Mouse (Mus musculus) 3134 (cell line): ENCODE measurements around the gene Ppia.
"Not testable (repeated sequence)": the region's sequence is repeated elsewhere in the genome, so short reads cannot be mapped to it uniquely, and the experiment has no call there.

ENCODE experiments used
- DNase-seq: peaks from one replicate; pipeline ENCODE4 v3.0.0-alpha.2; 2011; ENCODE audit warnings: low spot score; ENCODE audit not compliant: insufficient read length; ENCODE audit errors: extremely low read depth

Gene Ppia

DNA sequence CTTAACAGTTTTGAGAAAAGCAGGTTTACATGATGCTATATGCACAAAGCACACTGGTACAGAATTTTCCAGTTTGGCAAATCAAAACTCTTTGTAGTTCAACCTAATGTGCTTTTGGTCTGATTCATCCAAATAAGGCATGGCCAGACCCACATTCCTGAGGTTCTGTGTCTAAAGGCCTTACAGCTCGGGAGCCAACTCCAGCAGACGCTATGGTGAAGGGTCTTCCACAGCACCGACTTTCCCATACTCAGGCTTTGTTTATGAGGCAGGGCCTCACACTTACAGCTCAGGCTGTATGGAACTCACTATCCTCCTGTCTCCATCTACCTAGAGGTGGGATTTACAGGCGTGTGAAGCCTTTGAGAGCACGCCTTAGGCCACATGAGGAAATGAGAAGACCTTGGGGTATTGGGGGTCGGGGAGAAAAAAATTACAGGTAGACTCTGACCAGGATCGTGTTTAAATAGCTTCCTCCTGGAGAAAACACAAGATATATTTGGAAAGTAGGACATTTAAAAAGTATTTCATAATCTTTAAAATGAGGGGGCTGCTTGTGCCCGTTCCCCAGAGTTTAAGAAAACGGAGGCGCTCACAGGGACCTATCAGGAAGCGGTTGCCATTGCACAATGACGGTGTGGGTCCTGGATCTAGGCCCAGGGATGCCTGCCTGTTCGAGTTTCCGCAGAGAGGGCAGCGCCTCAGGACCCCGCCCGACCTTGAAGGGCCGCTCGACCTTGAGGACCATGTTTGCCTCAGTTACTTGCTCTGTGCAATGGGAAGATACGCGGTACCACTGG, at the start of gene Ppia:
Ppia (plus strand) TSS at position 693 of the 800 bp plus-strand sequence.
- DNase-seq = peak; percentile 69

DNA sequence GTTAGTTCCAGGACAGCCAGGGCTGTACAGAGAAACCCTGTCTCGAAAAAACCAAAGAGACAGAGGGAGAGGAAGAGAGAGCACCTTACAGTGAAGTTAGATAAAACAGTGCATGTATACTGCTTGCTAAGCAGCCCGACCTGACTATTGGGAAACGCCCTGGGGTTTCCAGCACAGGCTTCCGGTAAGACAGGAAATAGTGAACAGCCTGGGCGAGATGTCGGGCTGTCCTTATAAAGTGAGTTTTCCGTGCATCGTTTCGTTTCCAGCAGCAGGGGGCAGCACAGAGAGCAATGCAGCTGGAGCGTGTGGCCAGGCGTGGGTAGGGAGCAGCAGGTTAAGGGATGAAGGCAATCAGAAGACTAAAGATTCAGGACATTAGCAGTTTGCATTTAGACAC, 49.4 kb upstream of the Ppia start:
- peak; percentile 74 for DNase-seq

DNA sequence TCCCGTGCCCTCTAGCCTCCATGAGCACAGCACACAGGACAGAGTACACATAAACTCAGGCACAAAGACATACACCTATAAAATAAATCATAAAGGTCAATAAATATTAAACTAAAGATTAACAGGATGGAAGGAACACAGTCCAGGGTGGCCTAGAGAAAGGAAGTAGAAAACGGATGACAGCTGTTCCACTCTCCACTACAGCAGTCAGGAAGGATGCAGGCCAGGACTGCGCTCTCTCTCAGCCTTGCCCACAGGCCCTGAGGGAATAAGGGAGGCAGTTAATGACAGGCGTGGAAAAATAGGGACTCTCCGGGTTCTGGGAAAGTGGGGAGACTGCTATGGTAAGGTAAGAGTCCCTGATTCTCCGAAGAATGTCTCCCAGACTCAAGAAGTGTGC, 48.8 kb upstream of the Ppia start:
- DNase-seq = no peak

DNA sequence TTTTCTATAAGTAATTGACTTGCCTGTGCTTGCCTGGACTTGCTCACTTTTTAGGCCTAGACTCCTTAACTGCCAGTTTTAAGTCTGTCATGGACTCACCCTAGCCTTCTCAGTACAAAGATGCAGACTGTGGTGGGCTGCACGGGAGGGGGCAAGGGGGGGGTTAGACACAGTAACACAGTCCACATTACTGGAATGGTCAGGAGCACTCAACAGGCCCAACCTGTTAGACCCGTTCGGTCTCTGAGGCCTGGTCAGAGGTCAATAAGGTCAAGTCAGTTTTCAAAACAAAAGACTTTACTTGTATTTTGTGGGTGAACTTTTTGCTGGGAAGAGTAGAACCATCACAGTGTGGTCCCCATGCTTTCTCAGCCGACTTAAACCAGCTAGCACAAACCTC, 48.1 kb upstream of the Ppia start:
- DNase-seq = no peak

DNA sequence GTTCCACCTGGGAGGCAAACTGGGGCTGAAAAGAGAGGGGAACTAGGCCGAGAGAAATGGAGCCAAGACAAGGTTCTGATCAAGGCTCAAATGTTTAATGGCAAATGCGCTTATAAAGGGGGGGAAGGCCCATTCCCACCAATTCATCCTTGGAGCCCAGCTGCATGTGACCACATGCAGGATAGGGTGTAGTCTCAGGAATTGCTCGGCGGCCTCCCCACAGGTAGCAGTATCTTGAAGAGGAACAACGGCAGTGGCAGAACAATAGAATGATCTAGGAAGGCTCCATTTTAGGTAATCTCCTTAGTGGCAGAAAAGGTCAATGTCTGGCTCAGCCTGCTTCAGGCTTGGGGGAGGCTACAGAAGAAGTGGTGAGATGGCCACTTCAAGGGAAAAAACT, 47.3 kb upstream of the Ppia start:
- DNase-seq = not testable (repeated sequence)

DNA sequence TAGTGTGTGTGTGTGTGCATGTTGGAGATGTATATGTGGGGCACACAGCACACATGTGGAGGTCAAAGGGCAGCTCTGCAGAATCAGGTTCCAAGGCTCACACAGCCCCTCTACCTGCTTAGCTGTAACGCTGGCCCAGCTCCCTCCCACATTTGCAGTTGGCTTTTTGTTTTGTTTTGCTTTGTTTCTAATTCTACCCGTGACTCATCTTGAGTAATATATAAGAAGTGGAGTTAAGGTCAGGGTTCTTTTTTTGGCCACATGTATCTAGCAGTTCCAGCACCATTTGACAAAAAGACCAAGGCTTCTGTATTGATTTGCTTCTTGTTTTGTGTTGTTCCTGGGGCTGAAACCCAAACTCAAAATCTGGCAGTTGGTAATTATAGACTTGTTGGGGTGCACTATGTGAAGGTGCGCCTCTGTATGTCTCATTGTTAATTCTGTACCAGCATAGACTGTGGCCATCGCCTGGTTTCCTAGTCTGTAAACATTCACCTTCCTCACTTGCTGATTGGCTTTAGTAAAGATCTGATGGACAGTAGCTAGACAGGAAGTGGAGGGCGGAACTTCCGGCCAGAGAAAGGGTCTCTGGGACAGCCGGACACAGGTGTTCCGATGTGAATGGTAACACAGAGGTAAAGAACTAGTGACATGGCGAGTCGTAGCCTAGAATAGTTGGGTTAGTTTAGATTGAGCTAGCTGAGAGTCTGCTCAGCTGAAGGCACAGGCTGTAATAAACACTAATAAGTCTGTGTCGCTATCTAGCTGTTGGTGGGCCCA, 43.7 kb upstream of the Ppia start:
- DNase-seq = no peak

DNA sequence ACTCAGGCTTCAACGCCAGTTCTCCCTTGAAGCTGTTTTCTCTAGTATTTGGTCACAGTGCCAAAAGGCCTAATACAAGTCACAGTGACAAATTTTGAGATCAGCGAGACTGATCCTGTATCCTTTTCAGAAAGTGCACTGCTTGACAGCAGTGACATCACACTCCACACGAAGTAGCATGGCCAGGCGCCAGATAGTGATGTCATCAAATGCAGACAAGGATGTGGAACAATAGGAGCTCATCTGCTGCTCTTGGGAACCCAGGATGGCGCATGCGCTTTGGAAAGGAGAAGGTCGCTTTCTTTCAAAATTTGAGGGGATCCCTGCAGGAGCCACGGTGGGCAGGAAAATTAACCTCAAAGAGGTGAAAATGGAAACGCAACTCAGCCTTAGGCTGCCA, 42.5 kb upstream of the Ppia start:
- DNase-seq = no peak

DNA sequence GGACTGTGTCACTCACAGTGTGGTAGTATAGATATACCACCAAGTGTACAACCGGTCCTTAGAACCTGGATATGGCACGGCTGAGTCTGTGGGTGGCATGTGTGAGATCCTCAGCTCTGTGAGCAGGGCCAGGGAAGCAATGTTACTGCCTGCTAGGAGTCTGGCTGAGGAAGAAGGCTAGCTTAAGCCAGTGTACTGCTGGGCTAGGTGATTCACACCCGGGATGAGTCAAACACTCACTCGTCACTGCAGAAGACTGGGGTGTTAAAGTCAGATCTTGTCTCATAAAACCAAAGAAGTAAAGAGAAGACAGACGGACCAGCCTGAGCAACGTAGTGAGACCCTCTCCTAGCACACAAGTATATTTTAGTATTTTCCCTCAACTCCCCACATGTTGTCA, 34.3 kb upstream of the Ppia start:
- DNase-seq = peak; percentile 40

DNA sequence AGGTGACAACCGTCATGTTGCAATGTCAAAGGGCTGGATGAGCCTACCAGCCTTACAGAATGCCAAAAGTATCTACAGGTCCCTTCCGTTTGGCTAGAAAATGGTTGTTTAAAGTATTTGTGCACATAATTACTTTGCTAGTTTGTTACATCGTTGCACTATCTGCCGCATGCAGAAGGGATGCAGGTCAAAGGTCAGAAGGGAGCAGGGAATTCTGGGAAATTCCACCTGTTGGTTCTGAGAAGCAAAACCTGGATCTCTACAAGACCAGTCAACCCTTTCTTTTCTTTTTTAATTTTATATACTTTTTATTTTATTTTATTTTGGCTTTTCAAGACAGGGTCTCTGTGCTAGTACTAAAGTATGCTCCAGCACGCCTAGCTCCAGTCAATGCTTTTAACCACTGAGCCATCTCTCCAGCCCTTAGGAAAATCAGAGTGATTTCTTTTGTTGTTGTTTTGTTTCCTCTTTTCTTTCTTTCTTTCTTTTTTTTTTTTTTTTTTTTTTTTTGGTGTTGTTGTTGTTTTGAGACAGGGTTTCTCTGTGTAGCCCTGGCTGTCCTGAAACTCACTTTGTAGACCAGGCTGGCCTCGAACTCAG, 27.0 kb upstream of the Ppia start:
- DNase-seq = no peak

DNA sequence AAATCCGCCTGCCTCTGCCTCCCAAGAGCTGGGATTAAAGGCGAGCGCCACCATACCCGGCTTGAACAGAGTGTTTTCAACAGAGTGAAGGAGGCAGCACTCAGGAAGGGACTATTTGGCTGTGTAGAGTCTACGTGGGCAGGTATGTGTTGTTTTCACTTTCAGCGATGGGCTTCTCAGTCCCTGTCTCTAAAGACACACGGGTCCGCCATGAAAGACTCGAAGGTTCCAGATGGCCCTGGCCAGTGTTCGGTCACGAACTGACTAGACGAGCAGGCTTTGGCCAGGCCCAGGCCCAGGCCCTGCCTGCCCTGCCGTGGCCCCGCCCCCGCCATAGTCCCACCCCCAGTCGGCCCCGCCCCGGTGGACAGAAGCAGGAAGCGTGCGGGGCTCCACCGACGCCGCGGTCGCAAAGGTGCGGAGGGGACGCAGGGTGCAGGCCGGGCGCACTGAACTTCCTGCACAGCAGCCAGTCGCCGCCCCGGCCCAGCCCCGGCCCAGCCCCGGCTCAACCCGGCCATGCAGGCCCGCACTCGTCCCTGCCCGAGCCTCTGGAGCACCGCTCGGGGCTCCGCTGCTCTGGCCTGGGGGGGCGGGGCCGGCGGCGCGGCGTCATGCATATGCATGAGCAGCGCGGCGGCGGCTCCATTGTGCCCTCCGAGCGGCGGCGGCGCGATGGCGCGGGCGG, 26.4 kb upstream of the Ppia start, which contains the start of gene Zmiz2:
Zmiz2 (plus strand) TSS at position 349 of the 688 bp plus-strand sequence.
- peak; percentile 96 for DNase-seq

DNA sequence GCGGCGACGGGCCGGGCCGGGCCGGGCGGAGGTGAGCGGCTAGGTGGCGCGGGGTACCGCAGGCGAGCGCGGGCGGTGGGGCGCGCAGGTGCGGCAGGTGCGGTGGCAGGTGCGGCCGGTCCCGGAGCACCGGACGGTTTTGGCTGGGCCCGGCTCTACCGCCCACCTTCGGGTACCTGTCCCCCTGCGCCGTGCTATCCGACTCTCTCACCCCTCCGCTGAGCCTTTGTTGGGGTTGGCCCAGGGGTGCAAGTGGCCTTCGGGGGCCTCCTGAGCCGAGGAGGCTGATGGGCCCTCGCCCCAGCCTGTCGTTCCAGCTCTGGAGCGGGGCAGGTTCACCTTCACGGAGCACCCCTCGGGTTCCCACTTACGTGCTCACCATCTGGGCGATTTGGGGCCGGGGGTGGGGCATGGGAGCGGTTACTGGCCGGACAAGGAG, 25.7 kb upstream of the Ppia start:
- DNase-seq = no peak

DNA sequence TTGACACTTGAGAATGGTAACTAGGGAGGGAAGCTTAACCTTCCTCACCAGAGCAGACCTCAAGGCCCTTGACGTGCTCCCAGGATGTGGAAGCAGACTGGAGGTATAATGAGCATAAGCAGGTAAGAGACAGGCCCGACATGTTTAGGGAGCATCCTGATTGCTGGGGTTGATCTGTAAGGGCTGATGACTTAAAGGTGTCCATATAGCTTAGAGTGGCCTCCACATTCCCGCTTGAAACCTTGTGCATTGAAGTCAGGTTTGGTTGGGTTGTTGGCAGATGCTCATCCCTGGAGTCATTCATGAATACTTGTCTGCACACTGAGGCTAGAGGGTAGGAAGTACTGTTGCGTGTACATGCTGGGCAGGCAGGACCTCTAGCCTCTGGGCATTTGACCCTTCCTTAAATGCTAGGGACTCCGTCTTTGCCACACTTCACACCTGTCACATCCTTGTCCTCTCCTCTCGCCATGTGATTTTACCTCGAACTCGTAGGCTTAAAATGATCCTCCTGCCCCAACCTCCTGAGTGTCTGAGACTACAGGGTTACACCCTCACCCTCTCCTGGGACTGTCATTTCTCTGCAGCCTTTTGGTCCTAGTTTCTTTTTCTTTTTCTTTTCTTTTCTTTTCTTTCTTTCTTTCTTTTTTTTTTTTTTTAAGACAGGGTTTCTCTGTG, 24.7 kb upstream of the Ppia start:
- DNase-seq = no peak

DNA sequence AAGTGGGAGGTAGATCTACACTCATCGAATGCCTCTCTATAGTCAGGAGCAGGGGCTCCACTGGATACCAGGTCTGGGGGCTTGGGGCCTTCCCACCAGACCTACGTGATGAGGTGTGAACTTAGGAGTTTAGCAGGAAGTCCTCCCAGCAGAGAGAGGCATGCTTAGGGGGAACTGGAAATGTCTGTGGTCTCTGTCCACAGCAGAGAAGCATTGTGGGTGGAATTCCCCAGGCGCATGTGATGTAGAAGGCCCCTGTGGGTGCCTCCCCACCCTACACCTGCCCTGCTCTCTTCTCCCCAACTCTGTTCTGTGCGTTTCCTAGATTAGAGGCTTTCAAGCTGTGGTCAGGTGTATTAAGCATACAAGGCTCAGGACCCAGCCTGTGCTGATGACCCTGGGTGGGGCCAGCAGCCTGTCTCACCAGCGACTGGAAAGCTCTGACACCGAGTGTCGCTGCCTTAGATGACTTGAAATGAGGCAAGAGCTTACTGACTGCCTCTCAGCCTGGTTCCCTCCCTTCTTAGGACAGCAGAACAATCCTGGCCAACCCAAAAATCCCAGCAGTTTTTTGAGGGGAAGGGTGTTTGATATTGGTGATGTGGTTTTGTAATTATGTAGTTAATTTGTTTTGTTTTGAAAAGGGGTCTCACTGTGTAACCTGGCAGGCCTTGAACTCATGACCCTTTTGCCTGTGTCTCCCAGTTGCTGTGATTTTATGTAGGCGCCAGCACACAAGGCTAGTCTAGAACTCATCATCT, 23.5 kb upstream of the Ppia start:
- DNase-seq = no peak

DNA sequence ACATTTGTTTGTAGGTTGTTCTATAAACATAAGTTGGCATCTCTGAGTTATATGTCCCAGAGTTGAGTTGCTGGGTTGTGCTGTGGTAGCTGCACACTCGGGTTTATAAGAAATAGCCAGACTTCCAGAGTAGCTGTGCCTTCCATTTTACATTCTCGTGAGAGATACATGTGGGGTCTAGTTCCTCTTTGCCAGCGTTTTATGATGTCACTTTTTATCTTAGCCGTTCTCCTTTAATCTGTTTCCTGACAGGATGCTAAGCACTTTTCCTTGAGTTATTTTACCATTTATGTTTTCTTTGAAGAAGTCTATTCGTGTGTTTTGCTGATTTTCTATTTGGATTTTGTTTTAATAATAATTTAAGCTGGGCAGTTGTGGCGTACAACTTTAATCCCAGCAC, 22.4 kb upstream of the Ppia start:
- DNase-seq = no peak

DNA sequence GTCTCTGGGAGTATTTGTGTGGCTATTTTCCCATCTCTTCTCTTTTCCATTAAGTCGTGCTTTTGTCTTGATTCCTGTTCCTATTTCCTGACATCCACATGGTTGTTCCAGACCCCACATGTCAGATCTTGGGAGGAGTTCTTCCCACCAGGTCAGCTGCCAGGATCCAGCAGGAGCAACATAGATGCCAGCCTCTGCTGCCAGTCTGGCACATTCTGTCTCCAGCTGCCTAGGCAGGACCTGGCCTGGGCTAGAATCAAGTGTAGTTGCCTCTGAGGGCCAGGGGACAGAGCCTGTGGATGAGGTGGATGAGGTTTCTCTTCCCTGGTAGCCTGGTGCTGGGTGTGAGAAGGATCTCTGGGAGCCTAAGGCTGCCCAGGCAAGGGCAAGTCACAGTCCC, 21.4 kb upstream of the Ppia start:
- DNase-seq = no peak

DNA sequence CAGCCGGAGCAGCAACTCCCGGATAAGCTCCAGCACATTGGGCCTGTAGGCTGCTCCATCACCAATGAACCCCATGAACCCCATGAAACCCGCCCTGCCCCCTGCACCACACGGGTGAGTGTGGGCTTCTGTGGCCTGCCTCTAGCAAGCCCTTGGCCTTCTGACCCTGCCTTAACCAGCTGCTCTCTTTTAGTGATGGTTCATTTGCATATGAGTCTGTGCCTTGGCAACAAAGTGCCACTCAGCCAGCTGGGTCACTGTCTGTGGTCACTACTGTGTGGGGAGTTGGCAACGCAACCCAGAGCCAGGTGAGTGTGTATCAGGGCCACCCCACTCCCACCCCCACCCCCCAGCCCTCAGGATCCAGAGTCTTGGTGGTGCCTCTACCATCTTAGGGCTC, 19.7 kb upstream of the Ppia start:
- DNase-seq = no peak

DNA sequence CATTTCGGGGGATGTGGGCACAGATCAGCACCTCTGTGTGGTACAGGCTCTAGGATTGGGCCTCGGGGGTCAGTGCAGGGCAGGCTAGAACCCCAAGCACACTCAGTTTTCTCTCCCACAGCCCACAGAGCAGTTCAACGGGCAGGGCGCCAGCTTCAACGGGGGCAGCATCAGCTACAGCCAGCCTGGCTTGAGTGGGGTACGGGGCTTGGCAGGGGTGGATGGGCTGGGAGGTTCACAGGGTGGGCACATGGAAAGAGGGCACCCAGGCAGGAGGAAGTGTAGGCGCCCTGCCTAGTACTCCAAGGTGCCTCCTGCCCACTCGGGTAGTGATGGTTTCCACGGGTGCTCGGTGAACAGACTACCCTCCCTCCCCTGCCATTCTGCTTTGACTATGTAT, 17.1 kb upstream of the Ppia start:
- no peak for DNase-seq

DNA sequence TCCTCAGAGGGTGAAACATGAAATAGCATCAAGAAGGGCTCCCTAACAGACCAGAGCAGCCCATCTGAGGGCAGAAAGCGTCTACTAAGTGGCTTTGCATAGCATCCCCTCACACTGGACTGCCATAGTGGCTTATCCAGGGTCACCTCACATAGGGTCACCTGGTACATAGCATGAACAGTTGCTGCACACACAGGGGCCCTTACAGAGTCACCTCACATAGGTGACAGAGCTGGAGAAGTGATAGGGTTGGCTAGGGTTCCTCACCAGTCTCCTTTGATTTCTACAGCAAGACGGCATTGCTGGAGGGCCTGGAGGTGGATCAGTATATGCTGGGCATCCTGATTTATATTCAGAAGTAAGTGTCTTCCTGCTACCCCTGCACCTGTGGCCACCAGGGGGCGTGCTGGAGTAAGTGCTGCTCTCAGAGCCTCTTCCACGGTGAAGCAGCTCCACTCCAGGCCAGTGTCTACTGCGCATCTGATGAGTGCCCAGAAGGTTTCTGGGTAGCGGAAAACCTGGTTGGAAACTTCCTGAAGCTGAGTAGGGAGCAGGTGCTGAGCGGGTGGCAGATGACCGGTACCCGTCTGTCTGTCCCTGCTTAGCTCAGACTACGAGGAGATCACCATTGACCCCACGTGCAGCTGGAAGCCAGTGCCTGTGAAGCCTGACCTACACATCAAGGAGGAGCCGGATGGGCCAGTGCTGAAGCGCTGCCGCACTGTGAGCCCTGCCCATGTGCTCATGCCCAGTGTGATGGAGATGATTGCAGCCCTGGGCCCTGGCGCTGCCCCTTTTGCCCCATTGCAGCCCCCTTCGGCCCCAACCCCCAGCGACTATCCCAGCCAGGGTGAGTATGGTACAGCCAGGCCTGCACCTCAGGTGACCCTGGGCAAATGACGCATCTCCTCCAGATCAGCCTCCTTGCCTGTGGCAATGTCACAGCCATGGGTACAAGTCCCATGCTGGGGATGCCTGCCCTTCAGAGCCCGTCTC, 12.4 kb upstream of the Ppia start:
- peak; percentile 46 for DNase-seq
